Mouse (Mus musculus): ENCODE data around the gene Pgpep1. TPM values are rescaled to one million over a fixed set of nuclear protein-coding genes. Genes with fewer than 3 reads are reported as not detected.

The Pgpep1 gene
- total and polyA plus RNA-seq, 2 experiments = 42.6 to 91.3 TPM

GRCm38 (mm10) chr8:70663691-70664090 is 3.5 kb upstream of the Pgpep1 start:
- H3K4me3 ChIP-seq (ENCODE audit: insufficient read depth, low read depth, low read length) = no peak overlapping the region
- H3K36me3 ChIP-seq (ENCODE audit: control insufficient read depth, insufficient read depth, low read length) = no peaks in the 10 kb centered on the region
- H3K9ac ChIP-seq (ENCODE audit: low read depth, low read length) = no peak overlapping the region
- no peak overlapping the region for H3K27ac ChIP-seq (replicated peaks; ENCODE audit: insufficient read depth, low read depth, low read length)
- no peaks in the 10 kb centered on the region for H3K27me3 ChIP-seq (ENCODE audit: control insufficient read depth, insufficient read depth, low read length)
- 78% methylated on average over 4 of the region's 4 CpGs for WGBS
- H3K79me2 ChIP-seq (ENCODE audit: control insufficient read depth, insufficient read depth, low read length) = no peaks in the 10 kb centered on the region; the same call in 1 of the 2 replicates
- TF ChIP-seq POLR2A (IDR thresholded peaks at IDR 0.05; ENCODE audit: extremely low read depth, insufficient read depth, low read length) (no peak), CTCF (IDR thresholded peaks at IDR 0.05; ENCODE audit: low read depth, low read length) (no peak)
- DNase-seq (ENCODE audit: extremely low read depth, low read depth, low spot score) = no peak
- H3K4me1 ChIP-seq (ENCODE audit: control insufficient read depth, insufficient read depth, low read length) = peaks cover 14% of the 10 kb centered on the region

- H3K27ac ChIP-seq (replicated peaks; ENCODE audit: insufficient read depth, low read depth, low read length) = peak overlapping the region; percentile 82
- H3K27me3 ChIP-seq (ENCODE audit: control insufficient read depth, insufficient read depth, low read length) = no peaks in the 10 kb centered on the region
- peak; percentile 86 for DNase-seq (ENCODE audit: extremely low read depth, low read depth, low spot score)
- 1% methylated on average over 44 of the region's 44 CpGs for WGBS
- peak overlapping the region; percentile 90 for H3K4me3 ChIP-seq (ENCODE audit: insufficient read depth, low read depth, low read length)
- H3K4me1 ChIP-seq (ENCODE audit: control insufficient read depth, insufficient read depth, low read length) = peaks cover 14% of the 10 kb centered on the region
- peaks cover 11% of the 10 kb centered on the region; the same call in 1 of the 2 replicates for H3K79me2 ChIP-seq (ENCODE audit: control insufficient read depth, insufficient read depth, low read length)
- TF ChIP-seq POLR2A (IDR thresholded peaks at IDR 0.05; ENCODE audit: extremely low read depth, insufficient read depth, low read length) = peak; percentile 74; the same call in 1 of the 2 replicates
- TF ChIP-seq CTCF (IDR thresholded peaks at IDR 0.05; ENCODE audit: low read depth, low read length) = no peak
- H3K9ac ChIP-seq (ENCODE audit: low read depth, low read length) = peak overlapping the region; percentile 95
- peaks cover 14% of the 10 kb centered on the region for H3K36me3 ChIP-seq (ENCODE audit: control insufficient read depth, insufficient read depth, low read length)
Measured at GRCm38 (mm10) chr8:70659604-70660272, 450 bp downstream of the Pgpep1 start.

GRCm38 (mm10) chr8:70658897-70659603 is 1.1 kb downstream of the Pgpep1 start:
- under 1% methylated on average over 31 of the region's 31 CpGs for WGBS
- H3K36me3 ChIP-seq (ENCODE audit: control insufficient read depth, insufficient read depth, low read length) = peaks cover 16% of the 10 kb centered on the region
- H3K4me3 ChIP-seq (ENCODE audit: insufficient read depth, low read depth, low read length) = peak overlapping the region; percentile 90
- DNase-seq (ENCODE audit: extremely low read depth, low read depth, low spot score) = peak; percentile 85
- TF ChIP-seq CTCF (IDR thresholded peaks at IDR 0.05; ENCODE audit: low read depth, low read length) (no peak), POLR2A (IDR thresholded peaks at IDR 0.05; ENCODE audit: extremely low read depth, insufficient read depth, low read length) (no peak)
- no peaks in the 10 kb centered on the region for H3K27me3 ChIP-seq (ENCODE audit: control insufficient read depth, insufficient read depth, low read length)
- H3K79me2 ChIP-seq (ENCODE audit: control insufficient read depth, insufficient read depth, low read length) = peaks cover 11% of the 10 kb centered on the region; the same call in 1 of the 2 replicates
- peak overlapping the region; percentile 95 for H3K9ac ChIP-seq (ENCODE audit: low read depth, low read length)
- H3K27ac ChIP-seq (replicated peaks; ENCODE audit: insufficient read depth, low read depth, low read length) = peak overlapping the region; percentile 82
- peaks cover 14% of the 10 kb centered on the region for H3K4me1 ChIP-seq (ENCODE audit: control insufficient read depth, insufficient read depth, low read length)

- peaks cover 16% of the 10 kb centered on the region for H3K36me3 ChIP-seq (ENCODE audit: control insufficient read depth, insufficient read depth, low read length)
- 23% methylated on average over 2 of the region's 2 CpGs for WGBS
- H3K4me1 ChIP-seq (ENCODE audit: control insufficient read depth, insufficient read depth, low read length) = peaks cover 20% of the 10 kb centered on the region
- peak; percentile 56 for DNase-seq (ENCODE audit: extremely low read depth, low read depth, low spot score)
- peaks cover 12% of the 10 kb centered on the region; the same call in 1 of the 2 replicates for H3K79me2 ChIP-seq (ENCODE audit: control insufficient read depth, insufficient read depth, low read length)
- no peak overlapping the region for H3K4me3 ChIP-seq (ENCODE audit: insufficient read depth, low read depth, low read length)
- peak overlapping the region; percentile 35 for H3K9ac ChIP-seq (ENCODE audit: low read depth, low read length)
- H3K27ac ChIP-seq (replicated peaks; ENCODE audit: insufficient read depth, low read depth, low read length) = peak overlapping the region; percentile 82
- no peaks in the 10 kb centered on the region for H3K27me3 ChIP-seq (ENCODE audit: control insufficient read depth, insufficient read depth, low read length)
- no peak for TF ChIP-seq CTCF (IDR thresholded peaks at IDR 0.05; ENCODE audit: low read depth, low read length)
- no peak for TF ChIP-seq POLR2A (IDR thresholded peaks at IDR 0.05; ENCODE audit: extremely low read depth, insufficient read depth, low read length)
Measured at GRCm38 (mm10) chr8:70657739-70658138, 2.4 kb downstream of the Pgpep1 start.

- peak overlapping the region; percentile 35; the same call in 1 of the 2 replicates for H3K9ac ChIP-seq (ENCODE audit: low read depth, low read length)
Measured at GRCm38 (mm10) chr8:70657214-70657613, 3.0 kb downstream of the Pgpep1 start.

More at GRCm38 (mm10) chr8:70657214-70657613, 3.0 kb downstream of the Pgpep1 start:
- peak; percentile 70 for DNase-seq (ENCODE audit: extremely low read depth, low read depth, low spot score)
- no peak overlapping the region for H3K4me3 ChIP-seq (ENCODE audit: insufficient read depth, low read depth, low read length)
- peaks cover 17% of the 10 kb centered on the region; the same call in 1 of the 2 replicates for H3K79me2 ChIP-seq (ENCODE audit: control insufficient read depth, insufficient read depth, low read length)
- peaks cover 19% of the 10 kb centered on the region for H3K36me3 ChIP-seq (ENCODE audit: control insufficient read depth, insufficient read depth, low read length)
- WGBS = 12% methylated on average over 3 of the region's 3 CpGs
- peaks cover 23% of the 10 kb centered on the region for H3K4me1 ChIP-seq (ENCODE audit: control insufficient read depth, insufficient read depth, low read length)
- peak overlapping the region; percentile 82 for H3K27ac ChIP-seq (replicated peaks; ENCODE audit: insufficient read depth, low read depth, low read length)
- TF ChIP-seq POLR2A (IDR thresholded peaks at IDR 0.05; ENCODE audit: extremely low read depth, insufficient read depth, low read length) (no peak), CTCF (IDR thresholded peaks at IDR 0.05; ENCODE audit: low read depth, low read length) (no peak)
- H3K27me3 ChIP-seq (ENCODE audit: control insufficient read depth, insufficient read depth, low read length) = no peaks in the 10 kb centered on the region
